Mouse (Mus musculus) macrophage (primary cell): Measurements from ENCODE around the gene Actr10. TPM values are rescaled to one million over a fixed set of nuclear protein-coding genes. Genes with fewer than 3 reads are reported as not detected.

ENCODE experiments used
- H3K27ac ChIP-seq: fragments of 350-480 bp; formaldehyde crosslinking; 2 replicates; pipeline ENCODE4 v1.9.0; 2021
- H3K36me3 ChIP-seq: fragments of 350-480 bp; formaldehyde crosslinking; 2 replicates; pipeline ENCODE4 v1.9.0; 2021; ENCODE audit errors: inconsistent target
- H3K4me3 ChIP-seq: fragments of 350-480 bp; formaldehyde crosslinking; 2 replicates; pipeline ENCODE4 v1.9.0; 2021; ENCODE audit errors: inconsistent target
- H3K79me2 ChIP-seq: fragments of 350-480 bp; formaldehyde crosslinking; 2 replicates; pipeline ENCODE4 v1.9.0; 2021; ENCODE audit errors: inconsistent target
- WGBS: methylation state at CpG from one replicate; pipeline ENCODE4 v1.1.7; 2026; ENCODE audit warnings: inconsistent platforms; ENCODE audit not compliant: missing documents; 5-methylcytosine and 5-hydroxymethylcytosine counted together
- polyA plus RNA-seq: library from polyadenylated mRNA; stranded (reverse); fragments of 250-400 nt; gene quantifications from 3 replicates; pipeline ENCODE4 v1.2.4, GENCODE M21; 2018; ENCODE audit warnings: inconsistent platforms

The Actr10 gene
- polyA plus RNA-seq, 1 experiment from 2014 or later: 26.4 TPM

GRCm38 (mm10) chr12:70913429-70913828, 24.2 kb upstream of the Actr10 start:
- Histone ChIP-seq H3K36me3 (no peaks in the 10 kb centered on the region), H3K4me3 (no peak overlapping the region), H3K79me2 (no peaks in the 10 kb centered on the region), H3K27ac (no peak overlapping the region)
- 21% methylated on average over 3 of the region's 3 CpGs for WGBS

- 47% methylated on average over 10 of the region's 11 CpGs for WGBS
- Histone ChIP-seq H3K36me3 (no peaks in the 10 kb centered on the region), H3K4me3 (no peak overlapping the region), H3K27ac (no peak overlapping the region), H3K79me2 (no peaks in the 10 kb centered on the region)
Observed at GRCm38 (mm10) chr12:70914387-70914786, 23.3 kb upstream of the Actr10 start.

GRCm38 (mm10) chr12:70929781-70930180, 7.9 kb upstream of the Actr10 start:
- 82% methylated on average over 4 of the region's 4 CpGs for WGBS
- no peaks in the 10 kb centered on the region for H3K36me3 ChIP-seq

GRCm38 (mm10) chr12:70937150-70937549, 507 bp upstream of the Actr10 start:
- peak overlapping the region; percentile 66 for H3K27ac ChIP-seq
- H3K4me3 ChIP-seq: peak overlapping the region; percentile 93
- H3K79me2 ChIP-seq: peaks cover 35% of the 10 kb centered on the region
- WGBS: 50% methylated on average over 7 of the region's 12 CpGs
- peaks cover 4% of the 10 kb centered on the region; the same call in 1 of the 2 replicates for H3K36me3 ChIP-seq

More at GRCm38 (mm10) chr12:70929781-70930180, 7.9 kb upstream of the Actr10 start:
- Histone ChIP-seq H3K4me3 (no peak overlapping the region), H3K79me2 (no peaks in the 10 kb centered on the region), H3K27ac (no peak overlapping the region)

- no peak overlapping the region for H3K4me3 ChIP-seq
- H3K79me2 ChIP-seq: peaks cover 35% of the 10 kb centered on the region
- 100% methylated on average over 4 of the region's 7 CpGs for whole genome bisulfite sequencing
- no peak overlapping the region for H3K27ac ChIP-seq
- peaks cover 27% of the 10 kb centered on the region for H3K36me3 ChIP-seq
Observed at GRCm38 (mm10) chr12:70940806-70941205, 3.1 kb downstream of the Actr10 start.

- whole genome bisulfite sequencing: 94% methylated on average over 4 of the region's 5 CpGs
- Histone ChIP-seq H3K27ac (no peak overlapping the region), H3K4me3 (no peak overlapping the region), H3K36me3 (peaks cover 44% of the 10 kb centered on the region), H3K79me2 (peaks cover 20% of the 10 kb centered on the region)
Observed at GRCm38 (mm10) chr12:70944181-70944580, 6.5 kb downstream of the Actr10 start.

DNA sequence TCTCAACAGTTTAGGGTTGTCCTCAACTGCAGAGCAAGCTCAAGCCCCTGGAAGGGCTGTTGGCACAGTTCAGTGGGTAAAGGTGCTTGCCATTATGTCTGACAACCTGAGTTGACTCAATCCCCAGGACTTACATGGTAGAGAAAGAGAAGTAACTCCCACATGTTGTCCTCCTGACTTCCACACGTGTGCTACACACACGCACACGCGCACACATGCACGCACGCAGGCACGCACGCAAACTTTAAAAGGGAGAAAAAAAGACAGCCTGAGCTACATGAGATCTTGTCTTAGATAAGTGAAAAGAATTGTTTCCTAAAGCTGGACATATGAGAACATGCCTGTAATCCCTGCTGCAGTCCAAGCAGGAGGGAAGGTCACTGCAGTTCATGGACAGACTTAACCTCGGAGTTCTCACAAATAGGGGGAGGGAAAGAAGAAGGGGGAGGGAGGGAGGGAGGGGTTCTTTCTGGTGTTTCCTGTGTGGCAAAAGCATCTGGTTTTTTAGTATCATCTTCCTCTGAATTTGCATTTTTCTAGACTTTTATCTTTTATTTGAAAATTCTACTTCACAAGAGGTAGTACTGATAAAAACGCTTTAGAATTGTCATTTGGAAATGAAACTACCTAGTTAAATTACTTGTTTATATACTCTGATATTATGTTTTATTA, 9.1 kb downstream of the Actr10 start:
- H3K27ac ChIP-seq: no peak overlapping the region
- H3K79me2 ChIP-seq: no peaks in the 10 kb centered on the region
- H3K4me3 ChIP-seq: no peak overlapping the region
- peaks cover 63% of the 10 kb centered on the region for H3K36me3 ChIP-seq
- 98% methylated on average over 9 of the region's 10 CpGs for WGBS

GRCm38 (mm10) chr12:70958640-70959039, 21.0 kb downstream of the Actr10 start:
- H3K36me3 ChIP-seq: peaks cover 69% of the 10 kb centered on the region
- H3K79me2 ChIP-seq: no peaks in the 10 kb centered on the region
- H3K4me3 ChIP-seq: no peak overlapping the region
- WGBS: 96% methylated on average over 4 of the region's 4 CpGs
- H3K27ac ChIP-seq: no peak overlapping the region

GRCm38 (mm10) chr12:70967581-70967980, 29.9 kb downstream of the Actr10 start:
- Histone ChIP-seq H3K79me2 (no peaks in the 10 kb centered on the region), H3K4me3 (peak overlapping the region; percentile 54), H3K36me3 (0 out of 2 replicates have a peak, but pooled peaks cover under 1% of the 10 kb centered on the region), H3K27ac (peak overlapping the region; percentile 86)
- WGBS: 68% methylated on average over 8 of the region's 8 CpGs

DNA sequence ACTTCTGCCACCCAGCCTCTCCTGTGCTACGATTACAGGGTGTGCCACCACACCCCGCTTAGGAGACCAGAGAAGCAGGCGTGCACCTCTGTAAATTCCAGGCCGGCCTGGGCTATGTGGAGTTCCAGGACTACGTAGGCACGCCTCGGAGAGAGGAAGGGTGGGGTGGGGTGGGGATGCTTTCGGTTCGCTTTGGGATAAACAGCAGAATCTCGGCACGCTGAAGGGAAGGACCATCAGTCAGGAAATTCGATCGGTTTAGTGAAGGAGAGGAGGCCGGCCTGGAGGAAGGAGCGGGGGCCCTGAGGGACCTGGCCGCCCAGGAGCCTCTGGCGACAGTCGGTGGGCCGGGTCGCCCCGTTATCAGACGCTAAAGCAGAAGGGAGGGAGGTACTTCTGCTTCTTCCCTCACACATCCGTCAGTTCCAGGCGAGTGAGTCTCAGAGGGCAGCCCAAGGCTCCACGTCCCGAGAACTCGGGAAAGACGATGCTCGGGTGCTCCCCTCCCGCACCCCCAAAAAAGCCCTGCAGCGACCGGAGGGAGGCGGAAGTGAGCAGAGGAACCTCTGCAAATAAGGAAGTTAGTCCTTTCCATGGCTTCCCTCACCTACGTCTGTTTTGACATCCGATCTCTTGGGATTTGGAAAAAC, 30.6 kb downstream of the Actr10 start:
- 2% methylated on average over 29 of the region's 35 CpGs for WGBS
- no peaks in the 10 kb centered on the region for H3K79me2 ChIP-seq
- peak overlapping the region; percentile 54 for H3K4me3 ChIP-seq
- no peaks in the 10 kb centered on the region for H3K36me3 ChIP-seq
- H3K27ac ChIP-seq: peak overlapping the region; percentile 86

DNA sequence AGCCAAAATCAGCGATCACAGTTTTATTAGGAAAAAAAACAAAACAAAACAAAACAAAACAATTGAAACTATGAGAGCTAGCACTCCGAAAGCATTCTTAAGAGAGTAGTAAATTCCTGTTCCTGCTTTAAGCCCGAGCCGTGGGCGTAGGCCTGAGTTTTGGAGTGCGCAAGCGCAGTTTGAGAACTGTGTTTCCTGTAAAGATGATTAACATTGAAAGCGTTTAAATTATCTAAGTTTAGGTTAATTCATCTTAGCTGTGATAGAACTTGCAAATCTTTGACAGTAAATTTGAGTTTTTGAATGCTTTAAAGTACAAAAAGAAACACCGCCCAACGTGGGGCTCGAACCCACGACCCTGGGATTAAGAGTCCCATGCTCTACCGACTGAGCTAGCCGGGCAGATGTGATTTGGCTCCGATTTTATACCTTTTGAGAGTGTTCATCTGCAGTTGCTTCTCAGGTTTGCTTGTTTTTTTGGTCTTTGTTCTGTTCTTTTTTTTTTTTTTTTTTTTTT, 31.2 kb downstream of the Actr10 start:
- no peaks in the 10 kb centered on the region for H3K36me3 ChIP-seq
- H3K4me3 ChIP-seq: peak overlapping the region; percentile 54
- H3K27ac ChIP-seq: peak overlapping the region; percentile 86
- 0% methylated on average over 15 of the region's 15 CpGs for WGBS
- H3K79me2 ChIP-seq: no peaks in the 10 kb centered on the region

GRCm38 (mm10) chr12:70969485-70970184, 32.0 kb downstream of the Actr10 start:
- H3K27ac ChIP-seq: peak overlapping the region; percentile 86
- no peaks in the 10 kb centered on the region for H3K36me3 ChIP-seq
- H3K79me2 ChIP-seq: no peaks in the 10 kb centered on the region
- peak overlapping the region; percentile 54 for H3K4me3 ChIP-seq
- 5% methylated on average over 17 of the region's 17 CpGs for WGBS

DNA sequence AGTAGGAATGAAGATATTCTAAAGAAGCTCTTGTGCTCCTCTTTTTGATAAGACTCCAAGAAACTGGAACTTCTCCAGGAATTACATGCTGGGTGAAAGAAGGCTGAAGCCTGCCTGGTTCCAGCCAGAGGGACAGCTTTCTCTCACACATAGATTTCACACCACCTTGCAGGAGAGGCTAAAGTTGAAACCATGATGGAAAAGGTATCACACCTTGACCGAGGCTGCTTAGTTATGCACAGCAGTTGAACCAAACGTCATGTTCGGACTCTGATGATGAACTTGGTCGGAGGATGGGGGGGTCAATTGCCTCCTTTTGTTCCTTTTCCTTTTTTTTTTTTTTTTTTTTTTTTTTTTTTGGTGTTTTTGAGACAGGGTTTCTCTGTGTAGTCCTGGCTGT, 36.2 kb downstream of the Actr10 start:
- Histone ChIP-seq H3K4me3 (peak overlapping the region; percentile 89), H3K27ac (peak overlapping the region; percentile 35; the same call in 1 of the 2 replicates)
- 66% methylated on average over 4 of the region's 4 CpGs for WGBS

DNA sequence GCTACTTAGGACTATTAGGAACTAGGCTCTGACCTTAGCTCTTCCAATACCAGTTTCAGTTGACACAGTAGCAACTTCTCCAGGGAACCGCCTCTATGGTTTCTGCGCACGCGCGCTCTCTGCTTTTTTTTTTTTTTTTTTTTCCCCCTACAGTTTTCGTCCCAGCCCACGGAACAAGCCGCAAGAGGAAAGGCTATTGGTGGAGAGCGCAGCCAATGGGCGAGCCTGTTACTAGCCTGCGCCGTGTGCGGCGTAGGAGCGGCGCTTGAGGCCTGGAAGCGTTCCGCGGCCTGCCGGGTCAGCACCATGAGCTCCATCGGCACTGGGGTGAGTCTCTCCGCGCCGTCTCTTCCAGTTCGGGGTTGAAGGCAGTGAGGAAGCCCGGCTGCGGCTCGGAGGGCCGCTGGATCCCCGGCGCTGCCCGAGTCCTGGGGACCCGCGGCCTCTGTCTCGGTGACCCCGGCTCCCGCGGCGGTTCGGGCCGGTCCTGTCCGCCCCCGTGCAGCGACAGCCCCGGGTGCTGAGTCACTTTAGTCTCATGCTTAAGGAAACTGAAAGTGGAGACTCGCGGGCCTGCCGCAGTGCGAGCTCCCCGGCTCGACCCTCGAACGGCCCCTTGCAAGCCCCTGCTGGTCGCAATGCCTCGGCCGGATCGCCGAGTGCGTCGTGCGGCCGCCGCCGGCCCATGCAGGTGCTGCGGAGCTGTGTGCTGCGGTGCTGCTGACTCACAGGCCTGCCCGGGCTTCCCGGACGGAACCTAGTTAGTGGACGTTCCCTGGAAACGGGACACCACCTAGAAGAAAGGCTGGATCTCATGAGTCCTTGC, 37.0 kb downstream of the Actr10 start, which contains the start of gene Psma3:
Gene Psma3, plus strand, starts transcription at position 181 of the 826 bp plus-strand sequence.
- peaks cover 8% of the 10 kb centered on the region for H3K36me3 ChIP-seq
- WGBS: under 1% methylated on average over 69 of the region's 71 CpGs
- peaks cover 47% of the 10 kb centered on the region for H3K79me2 ChIP-seq
- peak within 1 kb of the TSS; percentile 89 for H3K4me3 ChIP-seq
- H3K27ac ChIP-seq: peak within 1 kb of the TSS; percentile 71

More for the DNA sequence above, 36.2 kb downstream of the Actr10 start:
- Histone ChIP-seq H3K36me3 (no peaks in the 10 kb centered on the region), H3K79me2 (peaks cover 39% of the 10 kb centered on the region)
